Mouse (Mus musculus) liver, embryonic 11.5 days (tissue): Measurements from ENCODE around the gene Dscam. TPM values are rescaled to one million over a fixed set of nuclear protein-coding genes. Genes with fewer than 3 reads are reported as not detected.

Source experiments
- ATAC-seq: fragments of 200-750 bp; cut with Nextera tagmentation; replicated peaks from 2 replicates; pipeline ENCODE4 v1.8.0; 2017; ENCODE audit warnings: moderate number of reproducible peaks, mild to moderate bottlenecking, moderate TSS enrichment, moderate library complexity; ENCODE audit not compliant: low FRiP score
- DNase-seq: peaks from one replicate; pipeline ENCODE4 v3.0.0-alpha.2; 2017; ENCODE audit warnings: low spot score
- H3K27ac ChIP-seq: fragments of 300-500 bp; sonication (generic); 2 replicates; pipeline ENCODE4 v1.5.1; 2014; ENCODE audit warnings: mild to moderate bottlenecking, low read depth, low read length, control low read depth
- H3K27me3 ChIP-seq: fragments of 300-500 bp; sonication (generic); replicated peaks from 2 replicates; pipeline ENCODE4 v1.6.1; 2014; ENCODE audit warnings: low read length, mixed read lengths; ENCODE audit not compliant: control insufficient read depth, insufficient read depth
- H3K36me3 ChIP-seq: fragments of 300-500 bp; sonication (generic); 2 replicates; pipeline ENCODE4 v1.6.1; 2014; ENCODE audit warnings: mild to moderate bottlenecking, low read length, moderate library complexity, mixed read lengths; ENCODE audit not compliant: control insufficient read depth, insufficient read depth
- H3K4me1 ChIP-seq: fragments of 300-500 bp; sonication (generic); replicated peaks from 2 replicates; pipeline ENCODE4 v1.6.1; 2014; ENCODE audit warnings: low read length, mixed read lengths; ENCODE audit not compliant: control insufficient read depth, insufficient read depth
- H3K4me2 ChIP-seq: fragments of 300-500 bp; sonication (generic); 2 replicates; pipeline ENCODE4 v1.6.1; 2014; ENCODE audit warnings: mild to moderate bottlenecking, control low read depth, moderate library complexity
- H3K4me3 ChIP-seq: fragments of 300-500 bp; sonication (generic); 2 replicates; pipeline ENCODE4 v1.5.1; 2014; ENCODE audit warnings: low read depth, low read length, control low read depth
- H3K9ac ChIP-seq: fragments of 300-500 bp; sonication (generic); 2 replicates; pipeline ENCODE4 v1.6.1; 2014; ENCODE audit warnings: low read depth, low read length, control low read depth
- H3K9me3 ChIP-seq: fragments of 300-500 bp; sonication (generic); 2 replicates; pipeline ENCODE4 v1.6.1; 2016; ENCODE audit warnings: low read length, inconsistent platforms, mixed read lengths; ENCODE audit not compliant: control insufficient read depth
- WGBS: fragments of 180-500 bp; shearing (Covaris S2); extraction: QIAGEN DNeasy Blood & Tissue Kit; methylation state at CpG from one replicate; pipeline ENCODE4 v1.1.7; 2014; 5-methylcytosine and 5-hydroxymethylcytosine counted together
- polyA plus RNA-seq: library from polyadenylated mRNA; unstranded; fragments of >200 nt; fragmentation: Nextera tagmentation; extraction: Ambion mirVana; gene quantifications from 2 replicates; pipeline ENCODE4 v1.2.1, GENCODE M21; 2014

Gene Dscam
- polyA plus RNA-seq, 1 experiment from 2014 or later = 0.04 TPM

GRCm38 (mm10) chr16:96795431-96795830 lies 375.1 kb downstream of the Dscam start:
- no peaks in the 10 kb centered on the region for H3K4me1 ChIP-seq
- no peaks in the 10 kb centered on the region for H3K27me3 ChIP-seq
- H3K9me3 ChIP-seq = no peaks in the 10 kb centered on the region
- no peak for ATAC-seq
- no peak overlapping the region for H3K4me3 ChIP-seq
- H3K9ac ChIP-seq = no peak overlapping the region
- H3K4me2 ChIP-seq = no peak overlapping the region
- H3K27ac ChIP-seq = no peak overlapping the region
- WGBS = 37% methylated on average over 2 of the region's 2 CpGs
- no peaks in the 10 kb centered on the region for H3K36me3 ChIP-seq
- no peak for DNase-seq

- Histone ChIP-seq H3K9me3 (no peaks in the 10 kb centered on the region), H3K4me1 (no peaks in the 10 kb centered on the region), H3K36me3 (no peaks in the 10 kb centered on the region), H3K9ac (no peak overlapping the region), H3K4me2 (no peak overlapping the region), H3K4me3 (no peak overlapping the region), H3K27ac (no peak overlapping the region), H3K27me3 (no peaks in the 10 kb centered on the region)
- ATAC-seq (no peak), DNase-seq (no peak)
- 58% methylated on average over 2 of the region's 2 CpGs for WGBS
Measured at GRCm38 (mm10) chr16:96791307-96791706, 379.2 kb downstream of the Dscam start.

GRCm38 (mm10) chr16:96788286-96788685 lies 382.3 kb downstream of the Dscam start:
- DNase-seq (no peak), ATAC-seq (no peak)

GRCm38 (mm10) chr16:96779021-96779420 lies 391.5 kb downstream of the Dscam start:
- no peak overlapping the region for H3K4me2 ChIP-seq
- no peak for ATAC-seq
- no peak overlapping the region for H3K4me3 ChIP-seq
- no peak for DNase-seq
- H3K9ac ChIP-seq = no peak overlapping the region
- no peak overlapping the region for H3K27ac ChIP-seq
- no peaks in the 10 kb centered on the region for H3K36me3 ChIP-seq
- no peaks in the 10 kb centered on the region for H3K27me3 ChIP-seq
- no peaks in the 10 kb centered on the region for H3K4me1 ChIP-seq
- WGBS = 66% methylated on average over 5 of the region's 5 CpGs
- H3K9me3 ChIP-seq = no peaks in the 10 kb centered on the region

More at GRCm38 (mm10) chr16:96788286-96788685, 382.3 kb downstream of the Dscam start:
- Histone ChIP-seq H3K4me3 (no peak overlapping the region), H3K36me3 (no peaks in the 10 kb centered on the region), H3K9me3 (no peaks in the 10 kb centered on the region), H3K27ac (no peak overlapping the region), H3K4me2 (no peak overlapping the region), H3K9ac (no peak overlapping the region), H3K27me3 (no peaks in the 10 kb centered on the region), H3K4me1 (no peaks in the 10 kb centered on the region)
- 83% methylated on average over 5 of the region's 5 CpGs for WGBS

GRCm38 (mm10) chr16:96774245-96774644 lies 396.3 kb downstream of the Dscam start:
- H3K9me3 ChIP-seq = no peaks in the 10 kb centered on the region
- H3K27me3 ChIP-seq = no peaks in the 10 kb centered on the region
- ATAC-seq (no peak), DNase-seq (no peak)
- H3K36me3 ChIP-seq = no peaks in the 10 kb centered on the region
- no peak overlapping the region for H3K4me2 ChIP-seq
- H3K4me1 ChIP-seq = no peaks in the 10 kb centered on the region
- WGBS = 85% methylated on average over 1 of the region's 1 CpGs
- no peak overlapping the region for H3K4me3 ChIP-seq
- H3K9ac ChIP-seq = no peak overlapping the region
- no peak overlapping the region for H3K27ac ChIP-seq

- 43% methylated on average over 3 of the region's 3 CpGs for WGBS
- DNase-seq (peak; percentile 20), ATAC-seq (no peak)
- Histone ChIP-seq H3K9ac (no peak overlapping the region), H3K36me3 (no peaks in the 10 kb centered on the region), H3K9me3 (no peaks in the 10 kb centered on the region), H3K27me3 (no peaks in the 10 kb centered on the region), H3K27ac (no peak overlapping the region), H3K4me2 (no peak overlapping the region), H3K4me1 (no peaks in the 10 kb centered on the region), H3K4me3 (no peak overlapping the region)
Measured at GRCm38 (mm10) chr16:96767985-96768384, 402.6 kb downstream of the Dscam start.

GRCm38 (mm10) chr16:96767508-96767907 lies 403.0 kb downstream of the Dscam start:
- no peak overlapping the region for H3K4me2 ChIP-seq
- no peaks in the 10 kb centered on the region for H3K9me3 ChIP-seq
- no peak overlapping the region for H3K9ac ChIP-seq
- DNase-seq (peak; percentile 21), ATAC-seq (no peak)
- no peak overlapping the region for H3K4me3 ChIP-seq
- no peaks in the 10 kb centered on the region for H3K36me3 ChIP-seq
- no peak overlapping the region for H3K27ac ChIP-seq
- no peaks in the 10 kb centered on the region for H3K27me3 ChIP-seq
- H3K4me1 ChIP-seq = no peaks in the 10 kb centered on the region
- WGBS = 49% methylated on average over 4 of the region's 4 CpGs

- H3K4me3 ChIP-seq = no peak overlapping the region
- WGBS = 28% methylated on average over 12 of the region's 12 CpGs
- H3K9ac ChIP-seq = no peak overlapping the region
- H3K9me3 ChIP-seq = no peaks in the 10 kb centered on the region
- DNase-seq (peak; percentile 31), ATAC-seq (no peak)
- H3K27me3 ChIP-seq = no peaks in the 10 kb centered on the region; the same call in 1 of the 2 replicates
- no peak overlapping the region for H3K27ac ChIP-seq
- H3K4me1 ChIP-seq = no peaks in the 10 kb centered on the region
- H3K36me3 ChIP-seq = no peaks in the 10 kb centered on the region
- no peak overlapping the region for H3K4me2 ChIP-seq
Measured at GRCm38 (mm10) chr16:96761225-96761624, 409.3 kb downstream of the Dscam start.

- no peak for ATAC-seq
- no peak overlapping the region for H3K4me3 ChIP-seq
- H3K9me3 ChIP-seq = no peaks in the 10 kb centered on the region
- no peak overlapping the region for H3K4me2 ChIP-seq
- no peak for DNase-seq
- H3K27ac ChIP-seq = no peak overlapping the region
- H3K36me3 ChIP-seq = no peaks in the 10 kb centered on the region
- WGBS = 69% methylated on average over 5 of the region's 5 CpGs
- H3K27me3 ChIP-seq = no peaks in the 10 kb centered on the region; the same call in 1 of the 2 replicates
- H3K4me1 ChIP-seq = no peaks in the 10 kb centered on the region
- H3K9ac ChIP-seq = no peak overlapping the region
Measured at GRCm38 (mm10) chr16:96759081-96759603, 411.4 kb downstream of the Dscam start.
